Mouse (Mus musculus) naive thymus-derived CD4-positive, alpha-beta T cell, adult 2 months (primary cell): ENCODE results near the gene Obscn.

Experiments
- DNase-seq: peaks from one replicate; pipeline ENCODE4 v3.0.0-alpha.2; 2011; ENCODE audit warnings: low read depth

The Obscn gene

GRCm38 (mm10) chr11:58982471-58983097, 153.6 kb downstream of the Obscn start:
- DNase-seq = no peak

GRCm38 (mm10) chr11:58981541-58982447, 154.4 kb downstream of the Obscn start:
- DNase-seq = peak; percentile 83

GRCm38 (mm10) chr11:58980381-58980990, 155.7 kb downstream of the Obscn start:
- no peak for DNase-seq

GRCm38 (mm10) chr11:58979661-58980060, 156.5 kb downstream of the Obscn start:
- no peak for DNase-seq

- DNase-seq = no peak
Observed at GRCm38 (mm10) chr11:58979183-58979582, 157.0 kb downstream of the Obscn start.

- no peak for DNase-seq
Observed at GRCm38 (mm10) chr11:58978706-58979030, 157.5 kb downstream of the Obscn start.

GRCm38 (mm10) chr11:58978027-58978705, 158.0 kb downstream of the Obscn start, which contains the start of gene Trim11:
TSS of gene Trim11 (plus strand) at chr11:58978093.
- peak; percentile 82 for DNase-seq

- no peak for DNase-seq
Observed at GRCm38 (mm10) chr11:58977607-58978026, 158.6 kb downstream of the Obscn start.

- no peak for DNase-seq
Observed at GRCm38 (mm10) chr11:58977150-58977549, 159.1 kb downstream of the Obscn start.

- no peak for DNase-seq
Observed at GRCm38 (mm10) chr11:58974414-58974813, 161.8 kb downstream of the Obscn start.

GRCm38 (mm10) chr11:58971796-58972195, 164.4 kb downstream of the Obscn start:
- no peak for DNase-seq

GRCm38 (mm10) chr11:58970831-58971530, 165.2 kb downstream of the Obscn start:
- no peak for DNase-seq

GRCm38 (mm10) chr11:58969659-58970058, 166.5 kb downstream of the Obscn start:
- DNase-seq = no peak

GRCm38 (mm10) chr11:58969027-58969426, 167.2 kb downstream of the Obscn start:
- no peak for DNase-seq

- DNase-seq = no peak
Observed at GRCm38 (mm10) chr11:58968551-58968950, 167.7 kb downstream of the Obscn start.

GRCm38 (mm10) chr11:58967346-58967745, 168.9 kb downstream of the Obscn start:
- DNase-seq = peak; percentile 70

- DNase-seq = no peak
Observed at GRCm38 (mm10) chr11:58965001-58965760, 171.0 kb downstream of the Obscn start.

- DNase-seq = no peak
Observed at GRCm38 (mm10) chr11:58964216-58964615, 172.0 kb downstream of the Obscn start.

- DNase-seq = no peak
Observed at GRCm38 (mm10) chr11:58963543-58963942, 172.7 kb downstream of the Obscn start.

GRCm38 (mm10) chr11:58961364-58962177, 174.6 kb downstream of the Obscn start:
- DNase-seq = no peak
